Mouse (Mus musculus) kidney, postnatal 0 days (tissue): ENCODE measurements around the gene Mettl14. TPM values are rescaled to one million over a fixed set of nuclear protein-coding genes. Genes with fewer than 3 reads are reported as not detected.

Experiments
- ATAC-seq: fragments of 200-750 bp; cut with Nextera tagmentation; replicated peaks from 2 replicates; pipeline ENCODE4 v1.8.0; 2017; ENCODE audit warnings: low read depth, moderate number of reproducible peaks, moderate TSS enrichment, moderate library complexity; ENCODE audit not compliant: low FRiP score
- DNase-seq: peaks from one replicate; pipeline ENCODE4 v3.0.0-alpha.2; 2016; ENCODE audit warnings: low spot score
- H3K27ac ChIP-seq: fragments of 300-500 bp; sonication (generic); 2 replicates; pipeline ENCODE4 v1.5.1; 2014; ENCODE audit warnings: mild to moderate bottlenecking
- H3K27me3 ChIP-seq: fragments of 300-500 bp; sonication (generic); 2 replicates; pipeline ENCODE4 v1.6.1; 2014; ENCODE audit warnings: low read length, mixed read lengths; ENCODE audit not compliant: insufficient read depth
- H3K36me3 ChIP-seq: fragments of 300-500 bp; sonication (generic); 2 replicates; pipeline ENCODE4 v1.6.1; 2014; ENCODE audit warnings: low read length, mixed read lengths; ENCODE audit not compliant: insufficient read depth
- H3K4me1 ChIP-seq: fragments of 300-500 bp; sonication (generic); replicated peaks from 2 replicates; pipeline ENCODE4 v1.6.1; 2014; ENCODE audit warnings: antibody characterized with exemption, low read length, mixed read lengths; ENCODE audit not compliant: insufficient read depth
- H3K4me2 ChIP-seq: fragments of 300-500 bp; sonication (generic); 2 replicates; pipeline ENCODE4 v1.6.1; 2014; ENCODE audit warnings: mild to moderate bottlenecking, low read length, moderate library complexity, mixed read lengths
- H3K4me3 ChIP-seq: fragments of 300-500 bp; sonication (generic); replicated peaks from 2 replicates; pipeline ENCODE4 v1.5.1; 2014; ENCODE audit warnings: low read depth, low read length
- H3K9ac ChIP-seq: fragments of 300-500 bp; sonication (generic); 2 replicates; pipeline ENCODE4 v1.6.1; 2014; ENCODE audit warnings: low read depth, low read length
- H3K9me3 ChIP-seq: fragments of 300-500 bp; sonication (generic); replicated peaks from 2 replicates; pipeline ENCODE4 v1.6.1; 2016; ENCODE audit warnings: low read length, inconsistent platforms, mixed read lengths
- CTCF ChIP-seq: IDR thresholded peaks from 2 replicates; pipeline ENCODE4 v1.5.1; 2016; ENCODE audit warnings: antibody characterized with exemption, low read depth, mild to moderate bottlenecking, moderate library complexity
- WGBS: fragments of 180-500 bp; shearing (Covaris S2); extraction: QIAGEN DNeasy Blood & Tissue Kit; methylation state at CpG from one replicate; pipeline ENCODE4 v1.1.7; 2014; 5-methylcytosine and 5-hydroxymethylcytosine counted together
- polyA plus RNA-seq: library from polyadenylated mRNA; unstranded; fragments of >200 nt; fragmentation: Nextera tagmentation; extraction: Ambion mirVana; gene quantifications from 2 replicates; pipeline ENCODE4 v1.2.1, GENCODE M21; 2015

Gene Mettl14
- polyA plus RNA-seq, 1 experiment from 2014 or later = 21.5 TPM

GRCm38 (mm10) chr3:123336455-123336854, 49.5 kb downstream of the Mettl14 start:
- Histone ChIP-seq H3K4me1 (0 out of 2 replicates have a peak, but pooled peaks cover 3% of the 10 kb centered on the region), H3K9me3 (no peaks in the 10 kb centered on the region), H3K36me3 (0 out of 2 replicates have a peak, but pooled peaks cover 5% of the 10 kb centered on the region), H3K27ac (0 out of 2 replicates have a peak overlapping the region, but pooled peaks have one; percentile 19), H3K27me3 (no peaks in the 10 kb centered on the region), H3K4me3 (no peak overlapping the region), H3K9ac (no peak overlapping the region), H3K4me2 (no peak overlapping the region)
- 25% methylated on average over 7 of the region's 7 CpGs for WGBS
- no peak for TF ChIP-seq CTCF
- ATAC-seq (no peak), DNase-seq (peak; percentile 76)

- Histone ChIP-seq H3K27ac (no peak overlapping the region), H3K27me3 (no peaks in the 10 kb centered on the region), H3K4me2 (no peak overlapping the region), H3K9me3 (no peaks in the 10 kb centered on the region), H3K4me1 (0 out of 2 replicates have a peak, but pooled peaks cover 3% of the 10 kb centered on the region), H3K9ac (no peak overlapping the region), H3K4me3 (no peak overlapping the region), H3K36me3 (0 out of 2 replicates have a peak, but pooled peaks cover 5% of the 10 kb centered on the region)
- no peak for TF ChIP-seq CTCF
- ATAC-seq (peak; percentile 31; the same call in 1 of the 2 replicates), DNase-seq (peak; percentile 88)
- 41% methylated on average over 3 of the region's 3 CpGs for WGBS
Measured at GRCm38 (mm10) chr3:123335480-123335879, 50.4 kb downstream of the Mettl14 start.

GRCm38 (mm10) chr3:123334947-123335346, 51.0 kb downstream of the Mettl14 start:
- peak; percentile 56 for DNase-seq
- Histone ChIP-seq H3K36me3 (no peaks in the 10 kb centered on the region), H3K4me3 (no peak overlapping the region), H3K4me1 (0 out of 2 replicates have a peak, but pooled peaks cover 3% of the 10 kb centered on the region), H3K27me3 (no peaks in the 10 kb centered on the region), H3K9ac (no peak overlapping the region), H3K27ac (peak overlapping the region; percentile 54; the same call in 1 of the 2 replicates), H3K4me2 (no peak overlapping the region), H3K9me3 (no peaks in the 10 kb centered on the region)
- WGBS = 49% methylated on average over 7 of the region's 7 CpGs
- no peak for ATAC-seq
- TF ChIP-seq CTCF = no peak

DNA sequence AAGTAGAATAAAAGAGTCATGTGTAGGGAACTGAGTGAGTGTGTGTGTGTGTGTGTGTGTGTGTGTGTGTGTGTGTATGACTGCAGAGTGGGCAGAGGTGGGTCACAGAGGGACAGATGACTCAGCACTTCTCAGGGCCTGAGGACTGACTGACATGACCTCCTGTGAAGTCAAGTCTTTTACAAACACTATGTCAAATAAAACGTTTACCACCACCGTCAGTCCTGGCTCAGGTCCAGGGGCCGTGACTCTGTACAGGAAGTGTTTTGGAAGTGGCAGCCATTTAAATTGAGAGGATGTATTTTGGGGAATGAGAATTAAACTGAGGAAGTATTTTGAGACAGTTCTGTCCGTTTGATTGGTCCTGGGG, 52.9 kb downstream of the Mettl14 start:
- TF ChIP-seq CTCF = no peak
- ATAC-seq (no peak; the same call in 1 of the 2 replicates), DNase-seq (peak; percentile 41)
- H3K36me3 ChIP-seq = no peaks in the 10 kb centered on the region
- WGBS = 23% methylated on average over 4 of the region's 4 CpGs
- H3K27me3 ChIP-seq = no peaks in the 10 kb centered on the region
- no peaks in the 10 kb centered on the region for H3K9me3 ChIP-seq
- H3K27ac ChIP-seq = peak overlapping the region; percentile 36; the same call in 1 of the 2 replicates
- no peak overlapping the region for H3K4me2 ChIP-seq
- 0 out of 2 replicates have a peak, but pooled peaks cover 3% of the 10 kb centered on the region for H3K4me1 ChIP-seq
- no peak overlapping the region for H3K4me3 ChIP-seq
- H3K9ac ChIP-seq = no peak overlapping the region

DNA sequence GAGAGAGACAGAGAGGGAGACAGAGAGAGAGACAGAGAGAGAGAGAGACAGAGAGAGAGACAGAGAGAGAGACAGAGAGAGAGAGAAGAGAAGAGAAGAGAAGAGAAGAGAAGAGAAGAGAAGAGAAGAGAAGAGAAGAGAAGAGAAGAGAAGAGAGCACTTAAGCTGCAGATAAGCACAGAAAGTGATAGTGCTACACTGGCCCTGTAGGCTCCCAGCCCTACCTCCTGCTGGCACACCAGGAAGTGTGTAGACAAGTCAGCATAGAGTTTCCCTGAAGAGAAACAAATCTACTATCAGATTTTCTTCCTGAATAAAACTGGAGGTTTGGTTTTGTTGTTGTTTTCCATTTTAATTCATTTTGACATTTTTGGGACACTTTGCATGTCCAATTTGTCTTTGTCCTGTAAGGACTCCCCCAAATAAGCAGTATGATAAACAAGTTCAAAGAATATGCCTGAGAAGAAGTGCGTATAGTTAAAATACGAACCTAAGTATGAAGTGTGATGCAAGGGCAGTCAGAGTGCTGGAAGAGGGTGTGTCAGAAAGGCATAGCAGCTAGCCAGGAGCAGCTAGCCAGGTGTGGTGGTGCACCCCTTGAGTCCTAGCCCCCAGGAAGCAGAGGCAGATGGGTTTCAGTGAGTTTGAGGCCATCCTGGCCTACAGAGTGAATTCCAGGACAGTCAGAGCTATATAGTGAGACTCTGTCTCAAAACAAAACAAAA, 53.4 kb downstream of the Mettl14 start:
- no peaks in the 10 kb centered on the region for H3K36me3 ChIP-seq
- ATAC-seq (no peak), DNase-seq (no peak)
- 0 out of 2 replicates have a peak, but pooled peaks cover 3% of the 10 kb centered on the region for H3K4me1 ChIP-seq
- no peak overlapping the region for H3K4me3 ChIP-seq
- TF ChIP-seq CTCF = no peak
- H3K27me3 ChIP-seq = no peaks in the 10 kb centered on the region
- H3K9ac ChIP-seq = no peak overlapping the region
- H3K4me2 ChIP-seq = no peak overlapping the region
- no peaks in the 10 kb centered on the region for H3K9me3 ChIP-seq
- WGBS = 71% methylated on average over 2 of the region's 2 CpGs
- H3K27ac ChIP-seq = peak overlapping the region; percentile 36; the same call in 1 of the 2 replicates

- Histone ChIP-seq H3K27ac (peak overlapping the region; percentile 36; the same call in 1 of the 2 replicates), H3K4me3 (no peak overlapping the region), H3K4me2 (no peak overlapping the region), H3K4me1 (0 out of 2 replicates have a peak, but pooled peaks cover 3% of the 10 kb centered on the region), H3K27me3 (no peaks in the 10 kb centered on the region), H3K36me3 (0 out of 2 replicates have a peak, but pooled peaks cover 2% of the 10 kb centered on the region), H3K9me3 (no peaks in the 10 kb centered on the region), H3K9ac (no peak overlapping the region)
- no peak for TF ChIP-seq CTCF
- 62% methylated on average over 4 of the region's 4 CpGs for WGBS
- ATAC-seq (no peak), DNase-seq (peak; percentile 89)
Measured at GRCm38 (mm10) chr3:123330221-123330620, 55.7 kb downstream of the Mettl14 start.
